In the genomic region with DNA sequence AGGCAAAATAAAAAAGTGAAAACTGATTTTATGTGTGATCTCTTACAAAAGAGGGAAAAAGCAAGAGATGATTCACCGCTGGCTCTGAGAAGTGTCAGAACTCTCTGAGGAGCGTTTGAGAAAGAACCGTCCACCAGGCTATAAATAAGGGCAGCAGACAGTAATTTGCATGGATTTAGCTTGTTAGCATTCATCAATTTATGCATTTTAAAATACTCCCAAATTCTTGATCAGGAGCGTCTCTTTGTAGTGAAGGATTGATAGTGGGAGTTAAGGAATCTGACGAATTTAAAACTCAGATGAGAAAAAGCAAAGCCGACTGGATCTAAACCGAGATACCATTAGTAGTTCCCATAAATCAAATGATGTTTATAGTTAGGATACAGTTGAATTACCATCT, we compare ENCODE assay signal across 23 mouse cellular contexts.
DNase-seq lines count a peak whose midpoint lies in the region; ATAC-seq and TF ChIP-seq lines count a peak whose summit lies in the region.
"Had no signal": no experiment of that assay in that cellular context is flagged by ENCODE, and none has a peak within 500 bp of the region (broad histone marks: within the 10 kb centered on the region; RNA-seq: fewer than 3 reads in every experiment).

No protein-coding gene starts in this region.

- peak; percentile 62; the same call in 1 of the 2 replicates for ATAC-seq in kidney, embryonic 15.5 days (replicated peaks; ENCODE audit: low FRiP score)
- no peak for ATAC-seq in lung, embryonic 15.5 days (ENCODE audit: borderline replicate concordance, extremely low read depth, low FRiP score, low TSS enrichment)
- no peak for ATAC-seq in forebrain, postnatal 0 days
- ATAC-seq: CD4-positive, CD25-positive, alpha-beta regulatory T cell, adult 4 months; forebrain, embryonic 15.5 days; hindbrain, embryonic 16.5 days had no signal

- WGBS in kidney, embryonic 15.5 days = 18% methylated on average over 7 of the region's 7 CpGs
- WGBS in kidney, adult 2 months = 43% methylated on average over 7 of the region's 7 CpGs
- WGBS in lung, embryonic 15.5 days = 34% methylated on average over 7 of the region's 7 CpGs
- WGBS in forebrain, postnatal 0 days = 84% methylated on average over 7 of the region's 7 CpGs

- TF ChIP-seq POLR2A in kidney, adult 2 months (IDR thresholded peaks at IDR 0.05; ENCODE audit: low read depth, low read length) = no peak

- H3K36me3 ChIP-seq in kidney, embryonic 15.5 days = no peaks in the 10 kb centered on the region
- no peaks in the 10 kb centered on the region for H3K36me3 ChIP-seq in kidney, adult 2 months (ENCODE audit: control insufficient read depth, insufficient read depth, low read length)
- H3K36me3 ChIP-seq in lung, embryonic 15.5 days = no peaks in the 10 kb centered on the region
- no peaks in the 10 kb centered on the region for H3K36me3 ChIP-seq in forebrain, postnatal 0 days (ENCODE audit: insufficient read depth)
- H3K36me3 ChIP-seq: embryonic facial prominence, embryonic 12.5 days; forebrain, embryonic 15.5 days; G1E; heart, embryonic 10.5 days; hindbrain, embryonic 12.5 days had no signal

- H3K9me3 ChIP-seq in kidney, embryonic 15.5 days (replicated peaks) = no peaks in the 10 kb centered on the region
- no peaks in the 10 kb centered on the region for H3K9me3 ChIP-seq in lung, embryonic 15.5 days
- H3K9me3 ChIP-seq in forebrain, postnatal 0 days (ENCODE audit: low read length) = no peaks in the 10 kb centered on the region
- H3K9me3 ChIP-seq: embryonic facial prominence, embryonic 12.5 days; forebrain, embryonic 15.5 days; heart, embryonic 10.5 days; hindbrain, embryonic 12.5 days had no signal

- peaks cover 14% of the 10 kb centered on the region for H3K4me1 ChIP-seq in kidney, embryonic 15.5 days
- H3K4me1 ChIP-seq in kidney, adult 2 months (ENCODE audit: control insufficient read depth, insufficient read depth, low read length) = no peaks in the 10 kb centered on the region
- H3K4me1 ChIP-seq in lung, embryonic 15.5 days = peaks cover 15% of the 10 kb centered on the region
- H3K4me1 ChIP-seq in forebrain, postnatal 0 days (ENCODE audit: insufficient read depth) = no peaks in the 10 kb centered on the region
- H3K4me1 ChIP-seq: embryonic facial prominence, embryonic 12.5 days; forebrain, embryonic 15.5 days; heart, embryonic 10.5 days; hindbrain, embryonic 12.5 days had no signal

- TF ChIP-seq CTCF in kidney, adult 2 months (conservative IDR thresholded peaks at IDR 0.05; ENCODE audit: insufficient read depth, insufficient read length, low read depth, low read length) = no peak
- no peak for TF ChIP-seq CTCF in forebrain, postnatal 0 days (IDR thresholded peaks at IDR 0.05; ENCODE audit: low read depth)

- H3K27me3 ChIP-seq in kidney, embryonic 15.5 days = no peaks in the 10 kb centered on the region
- H3K27me3 ChIP-seq in kidney, adult 2 months (replicated peaks; ENCODE audit: control insufficient read depth, insufficient read depth, low read length) = no peaks in the 10 kb centered on the region
- no peaks in the 10 kb centered on the region for H3K27me3 ChIP-seq in lung, embryonic 15.5 days
- H3K27me3 ChIP-seq in forebrain, postnatal 0 days (ENCODE audit: insufficient read depth, low read length) = no peaks in the 10 kb centered on the region
- H3K27me3 ChIP-seq: embryonic facial prominence, embryonic 12.5 days; forebrain, embryonic 15.5 days; hindbrain, embryonic 12.5 days had no signal

- H3K4me2 ChIP-seq in kidney, embryonic 15.5 days = no peak overlapping the region
- peak overlapping the region; percentile 6; the same call in 1 of the 2 replicates for H3K4me2 ChIP-seq in lung, embryonic 15.5 days
- H3K4me2 ChIP-seq in forebrain, postnatal 0 days (ENCODE audit: low read depth) = no peak overlapping the region
- H3K4me2 ChIP-seq: embryonic facial prominence, embryonic 12.5 days; forebrain, embryonic 15.5 days; hindbrain, embryonic 12.5 days had no signal

- H3K9ac ChIP-seq in kidney, embryonic 15.5 days = no peak overlapping the region
- no peak overlapping the region for H3K9ac ChIP-seq in lung, embryonic 15.5 days
- H3K9ac ChIP-seq in forebrain, postnatal 0 days = no peak overlapping the region
- H3K9ac ChIP-seq: embryonic facial prominence, embryonic 12.5 days; forebrain, embryonic 15.5 days; hindbrain, embryonic 12.5 days had no signal

- no peak overlapping the region for H3K4me3 ChIP-seq in kidney, embryonic 15.5 days (replicated peaks)
- no peak overlapping the region for H3K4me3 ChIP-seq in kidney, adult 2 months (ENCODE audit: insufficient read depth, low read depth, low read length)
- H3K4me3 ChIP-seq in lung, embryonic 15.5 days = no peak overlapping the region
- no peak overlapping the region for H3K4me3 ChIP-seq in forebrain, postnatal 0 days (ENCODE audit: low read depth, low read length)
- H3K4me3 ChIP-seq: embryonic facial prominence, embryonic 12.5 days; forebrain, embryonic 15.5 days; heart, embryonic 10.5 days; hindbrain, embryonic 12.5 days had no signal

- H3K27ac ChIP-seq in kidney, embryonic 15.5 days = peak overlapping the region; percentile 83; the same call in 1 of the 2 replicates
- H3K27ac ChIP-seq in kidney, adult 2 months (ENCODE audit: insufficient read depth, low read depth, low read length) = no peak overlapping the region
- no peak overlapping the region for H3K27ac ChIP-seq in lung, embryonic 15.5 days
- no peak overlapping the region for H3K27ac ChIP-seq in forebrain, postnatal 0 days (ENCODE audit: low read depth, low read length)
- H3K27ac ChIP-seq: embryonic facial prominence, embryonic 12.5 days; forebrain, embryonic 15.5 days; heart, embryonic 10.5 days; hindbrain, embryonic 12.5 days had no signal

- peak; percentile 23 for DNase-seq in embryo, embryonic 10.5 days (ENCODE audit: low spot score)
- DNase-seq in embryo, embryonic 9.5 days (ENCODE audit: extremely low spot score) = no peak
- DNase-seq in kidney, adult 2 months = no peak
- no peak for DNase-seq in lung, postnatal 4 days
- no peak for DNase-seq in forebrain, postnatal 0 days
- DNase-seq: adrenal gland, postnatal 10 days; B cell, adult 2 months; cerebellum, adult 11-12 months; cerebellum, adult 9-10 months; cerebellum, postnatal 25 days; gastrocnemius, postnatal 10 days; heart, adult 18-20 months; heart, postnatal 10 days; heart, postnatal 4 days had no signal
